Mouse (Mus musculus) E14TG2a.4 (cell line): ENCODE data around the gene Trabd2b.

Experiments used
- CTCF ChIP-seq: conservative IDR thresholded peaks from 2 replicates; pipeline ENCODE4 v1.5.1; 2014; ENCODE audit warnings: low read length
- NANOG ChIP-seq: IDR thresholded peaks from 2 replicates; pipeline ENCODE4 v1.6.1; 2014; ENCODE audit warnings: borderline replicate concordance, low read length, mixed read lengths
- POU5F1 ChIP-seq: IDR thresholded peaks from 2 replicates; pipeline ENCODE4 v1.6.1; 2014; ENCODE audit warnings: low read length, borderline replicate concordance

DNA sequence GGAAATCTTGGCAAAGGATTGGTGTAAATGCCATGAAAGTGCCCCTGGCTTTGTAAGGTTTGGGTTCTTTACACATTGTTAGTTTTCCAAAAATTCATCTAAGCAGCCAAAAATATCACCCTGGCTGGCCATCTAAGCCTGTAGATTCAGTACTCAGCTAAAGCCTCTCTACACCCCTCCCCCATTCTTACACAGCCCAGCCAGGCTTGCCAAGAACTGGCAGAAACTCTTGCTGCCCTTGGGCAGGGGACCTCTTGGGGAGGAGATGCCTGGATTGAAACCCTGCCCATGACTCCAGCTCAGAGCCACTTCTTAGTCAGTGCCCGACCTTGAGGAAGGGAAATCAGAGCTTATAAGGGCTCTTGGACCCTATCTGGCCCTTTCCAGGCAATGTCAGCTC is 207.6 kb downstream of the Trabd2b start:
- no peak for TF ChIP-seq CTCF
- TF ChIP-seq POU5F1, result no peak
- no peak for TF ChIP-seq NANOG
